Mouse (Mus musculus) embryonic stem cell, embryonic (primary cell): Measurements from ENCODE around the gene Polr3e.

ENCODE experiments used
- CTCF ChIA-PET, 4 experiments: fragments of 300-600 bp in 2 of 4; fragments of 350-600 bp in 2 of 4; sonication (Branson Sonifier 250); formaldehyde crosslinking; loops; one replicate each; lab custom pipeline; 2022; ENCODE audit warnings: inconsistent platforms in 2 of 4; lab: Charles Lee
- POLR2A ChIA-PET, 4 experiments: fragments of 300-600 bp in 2 of 4; fragments of 350-600 bp in 2 of 4; sonication (Branson Sonifier 250); formaldehyde crosslinking; loops; one replicate each; lab custom pipeline; 2022; ENCODE audit warnings: antibody characterized with exemption in 4 of 4, inconsistent platforms in 1 of 4; lab: Charles Lee

Gene Polr3e

GRCm38 (mm10) chr7:120941214-120941613 is 23.7 kb downstream of the Polr3e start:
- CTCF ChIA-PET, result interaction anchor here in 1 of 4 experiments (0.5 to 0.6 kb wide), 2 partner anchors 37 to 77 kb away, joined by 3 to 4 read pairs; no protein-coding TSS in a partner anchor
- POLR2A ChIA-PET, result interaction anchor here in 2 of 4 experiments (0.7 to 1.7 kb wide), 4 partner anchors 10 to 97 kb away, joined by 3 to 4 read pairs (median 4); no protein-coding TSS in a partner anchor

DNA sequence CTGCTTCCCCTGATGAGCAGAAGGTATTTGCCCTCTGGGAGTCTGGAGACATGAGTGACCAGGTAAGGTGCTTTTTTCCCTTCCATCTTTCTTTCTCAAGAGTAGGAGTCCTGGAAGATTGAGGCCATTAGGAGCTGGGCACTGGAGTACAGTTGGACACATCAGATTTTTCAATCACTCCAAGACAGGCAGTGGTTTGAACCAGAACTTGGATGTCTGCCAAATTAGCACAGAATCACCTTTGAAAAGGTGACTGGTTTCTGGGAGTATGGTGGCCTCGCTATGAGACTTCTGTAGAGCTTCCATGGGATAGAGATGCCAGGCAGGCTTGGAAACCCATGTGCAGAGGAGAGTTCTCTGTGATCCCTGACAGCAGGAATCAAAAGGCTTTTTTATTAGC is 25.0 kb downstream of the Polr3e start:
- POLR2A ChIA-PET, result interaction anchor here in 3 of 4 experiments (0.6 to 1.8 kb wide), 9 partner anchors 8 to 256 kb away, joined by 3 to 5 read pairs (median 3); partner anchors contain the start of genes Cdr2 (in 1 of the 3), Mfsd13b (in 1 of the 3) and Polr3e (in 1 of the 3)
- CTCF ChIA-PET, result interaction anchor here in 2 of 4 experiments (0.8 to 1.9 kb wide), 2 partner anchors 8 kb away, joined by 4 to 8 read pairs; no protein-coding TSS in a partner anchor

DNA sequence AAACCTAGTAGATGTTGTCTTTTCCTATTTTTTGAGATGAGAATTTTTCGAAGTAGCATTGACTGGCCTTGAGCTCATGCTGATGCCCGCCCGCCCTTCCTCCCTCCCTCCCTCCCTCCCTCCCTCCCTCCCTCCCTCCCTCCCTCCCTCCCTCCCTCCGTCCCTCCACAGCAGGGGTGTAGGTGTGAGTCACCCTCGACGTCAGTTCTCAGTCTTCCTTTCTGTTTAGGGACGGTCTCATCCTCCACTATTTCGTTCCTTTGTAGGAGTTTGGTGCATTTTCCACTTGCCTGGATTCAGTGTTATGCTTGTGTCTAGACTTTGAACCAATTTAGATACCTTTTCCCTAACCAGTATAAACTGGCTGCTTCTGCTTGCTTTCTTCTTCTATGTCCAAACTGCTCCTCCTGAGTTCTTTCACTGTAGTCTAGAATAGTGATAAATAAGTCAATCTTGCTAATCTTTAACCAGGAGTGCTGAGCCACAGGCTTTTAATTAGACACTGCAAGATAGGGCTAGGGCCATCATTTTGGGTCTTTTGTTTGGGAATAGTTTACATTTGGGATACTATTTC is 26.5 kb downstream of the Polr3e start:
- CTCF ChIA-PET, result interaction anchor here in 3 of 4 experiments (0.6 to 1.9 kb wide), 6 partner anchors 9 to 109 kb away, joined by 3 to 8 read pairs (median 4); no protein-coding TSS in a partner anchor
- POLR2A ChIA-PET, result interaction anchor here in 2 of 4 experiments (0.5 to 1.8 kb wide), 10 partner anchors 9 to 231 kb away, joined by 3 to 5 read pairs (median 4); partner anchors contain the start of genes Cdr2 (in 1 of the 2), Mettl9 (in 1 of the 2) and Mfsd13b (in 1 of the 2)

DNA sequence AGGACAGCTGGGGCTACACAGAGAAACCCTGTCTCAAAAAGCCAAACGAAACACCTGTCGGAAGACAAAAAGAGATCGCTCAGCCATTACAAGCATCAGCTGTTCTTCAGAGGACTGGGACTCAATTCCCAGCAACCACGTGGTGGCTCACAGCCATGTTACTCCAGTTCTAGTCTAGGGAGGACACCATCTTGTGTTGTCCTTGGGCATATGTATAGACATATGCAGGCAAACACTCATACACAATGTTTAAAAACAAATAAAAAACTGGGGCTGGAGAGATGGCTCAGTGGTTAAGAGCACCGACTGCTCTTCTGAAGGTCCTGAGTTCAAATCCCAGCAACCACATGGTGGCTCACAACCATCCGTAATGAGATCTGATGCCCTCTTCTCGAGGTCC is 36.0 kb downstream of the Polr3e start:
- ChIA-PET CTCF (interaction anchor here in 3 of 4 experiments (0.6 to 1.1 kb wide), 3 partner anchors 18 to 1991 kb away, joined by 3 read pairs; no protein-coding TSS in a partner anchor), POLR2A (interaction anchor here in 2 of 4 experiments (0.6 kb wide), 2 partner anchors 159 to 1032 kb away, joined by 3 to 4 read pairs; no protein-coding TSS in a partner anchor)

DNA sequence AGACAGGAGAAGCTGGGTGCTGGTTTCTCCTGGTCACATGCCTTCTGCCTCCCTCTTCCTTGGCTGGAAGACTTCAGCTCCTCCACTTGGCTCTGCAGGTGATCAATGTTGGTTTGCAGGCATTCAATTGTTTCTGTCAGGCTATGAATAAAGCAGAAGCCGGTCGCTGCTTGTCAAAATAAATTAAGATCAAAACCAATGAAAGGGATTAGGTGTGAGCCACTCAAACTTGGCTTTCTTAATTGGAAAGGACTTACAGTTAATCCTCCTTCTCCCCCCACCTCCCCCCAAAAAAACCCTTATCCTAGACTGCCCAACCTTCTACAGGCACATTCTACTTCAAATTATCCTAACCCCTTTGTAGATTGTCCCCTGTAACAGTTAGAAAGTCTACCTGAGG is 42.6 kb downstream of the Polr3e start:
- POLR2A ChIA-PET, result interaction anchor here in 2 of 4 experiments (0.7 to 1.8 kb wide), 4 partner anchors 11 to 1209 kb away, joined by 3 to 4 read pairs (median 4); no protein-coding TSS in a partner anchor
- CTCF ChIA-PET, result interaction anchor here in 1 of 4 experiments (0.7 kb wide), 1 partner anchor 381 kb away, joined by 5 read pairs; no protein-coding TSS in a partner anchor

DNA sequence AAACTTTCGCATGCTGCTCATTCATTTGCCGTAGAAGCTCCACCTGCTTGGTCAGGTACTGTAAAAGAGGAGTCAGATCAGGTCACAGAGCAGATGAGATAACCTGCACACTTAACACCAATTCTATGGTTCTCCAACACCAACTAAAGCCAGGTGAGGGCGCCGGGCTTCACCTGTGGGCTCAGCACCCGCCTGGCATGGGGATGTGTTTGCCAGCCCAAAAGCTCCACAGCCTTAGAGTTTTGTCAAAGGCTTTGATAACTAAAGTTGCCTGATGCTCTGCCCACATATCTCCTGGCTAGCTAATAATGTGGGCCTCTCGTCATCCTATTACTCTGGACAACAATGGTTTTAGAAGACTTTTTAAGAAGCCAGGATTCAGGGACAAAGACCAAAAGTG is 43.1 kb downstream of the Polr3e start:
- POLR2A ChIA-PET, result interaction anchor here in 2 of 4 experiments (0.7 to 1.8 kb wide), 7 partner anchors 12 to 1209 kb away, joined by 3 to 7 read pairs (median 4); no protein-coding TSS in a partner anchor
- CTCF ChIA-PET, result interaction anchor here in 3 of 4 experiments (0.6 to 0.7 kb wide), 3 partner anchors 20 to 382 kb away, joined by 5 to 10 read pairs (median 8); no protein-coding TSS in a partner anchor

DNA sequence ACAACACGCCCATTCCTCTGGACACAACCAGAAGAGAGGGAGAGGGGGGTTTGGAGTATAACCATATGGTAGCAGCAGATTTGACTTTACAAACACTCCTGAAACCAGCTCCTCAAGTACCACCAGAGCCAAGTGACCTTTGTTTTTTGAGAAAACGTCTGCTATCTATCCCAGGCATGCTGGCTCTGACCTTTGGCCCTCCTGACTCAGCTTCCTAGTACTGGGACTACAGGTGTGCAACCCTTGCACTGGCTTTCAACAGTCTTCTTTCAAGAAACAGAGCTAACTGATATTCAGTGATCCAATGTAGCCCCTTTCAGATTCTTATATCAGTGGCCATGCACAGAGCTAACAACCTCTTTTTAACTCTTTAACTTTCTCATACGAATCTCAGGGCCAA is 44.3 kb downstream of the Polr3e start:
- CTCF ChIA-PET, result no interaction called here
- POLR2A ChIA-PET, result interaction anchor here in 3 of 4 experiments (1.1 to 1.6 kb wide), 6 partner anchors 11 to 38 kb away, joined by 3 to 8 read pairs (median 4); partner anchors contain the start of genes Mfsd13b (in 3 of the 3) and Cdr2 (in 1 of the 3)

DNA sequence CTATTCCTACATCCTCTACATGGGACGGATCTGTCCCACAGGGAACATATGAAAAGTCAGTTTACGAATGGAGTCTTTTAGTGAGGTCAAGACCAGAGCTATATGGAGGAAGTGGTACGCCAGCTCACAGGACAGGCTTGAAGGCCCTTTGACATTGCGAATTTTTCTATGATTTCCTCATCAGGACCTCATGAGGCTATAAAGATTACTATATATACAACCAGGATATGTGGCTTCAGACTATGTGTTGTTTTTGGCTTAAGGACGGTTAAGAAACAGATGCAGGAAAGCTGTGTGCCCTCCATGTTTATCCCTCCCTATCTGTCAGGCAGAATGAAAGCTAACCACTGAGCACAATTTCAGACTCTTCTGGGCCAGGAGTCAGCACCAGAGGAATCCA is 45.6 kb downstream of the Polr3e start:
- POLR2A ChIA-PET, result interaction anchor here in 2 of 4 experiments (1.1 to 1.6 kb wide), 4 partner anchors 13 to 19 kb away, joined by 3 to 4 read pairs (median 3); partner anchors contain the start of genes Mfsd13b (in 2 of the 2) and Cdr2 (in 1 of the 2)
- CTCF ChIA-PET, result interaction anchor here in 1 of 4 experiments (1.2 kb wide), 1 partner anchor 137 kb away, joined by 3 read pairs; no protein-coding TSS in a partner anchor

- POLR2A ChIA-PET, result no interaction called here
- CTCF ChIA-PET, result no interaction called here
These were observed 51.7 kb downstream of the Polr3e start for GRCm38 (mm10) chr7:120969221-120969620.

DNA sequence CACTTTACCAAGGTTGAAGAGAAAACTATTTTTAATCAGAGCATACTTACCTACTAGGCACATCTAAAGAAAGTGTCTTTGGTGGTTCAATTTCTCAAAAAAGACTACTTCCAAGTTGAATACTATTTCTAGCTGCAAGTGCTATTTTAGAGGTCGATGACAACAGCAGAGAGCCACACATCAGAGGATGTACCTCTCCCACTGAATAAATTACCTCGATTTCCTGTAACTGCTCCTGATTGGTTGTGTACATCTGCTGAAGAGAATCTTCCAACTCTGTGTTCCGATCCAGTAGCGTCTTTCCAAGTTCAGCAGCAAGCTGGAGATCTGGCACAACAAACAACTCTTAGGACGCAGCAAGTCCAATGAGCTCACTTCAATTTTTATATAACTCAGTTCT is 52.6 kb downstream of the Polr3e start:
- CTCF ChIA-PET, result no interaction called here
- POLR2A ChIA-PET, result interaction anchor here in 2 of 4 experiments (0.6 to 2.1 kb wide), 2 partner anchors 9 to 12 kb away, joined by 3 to 9 read pairs; partner anchors contain the start of genes Cdr2 (in 1 of the 2) and Mfsd13b (in 1 of the 2)

DNA sequence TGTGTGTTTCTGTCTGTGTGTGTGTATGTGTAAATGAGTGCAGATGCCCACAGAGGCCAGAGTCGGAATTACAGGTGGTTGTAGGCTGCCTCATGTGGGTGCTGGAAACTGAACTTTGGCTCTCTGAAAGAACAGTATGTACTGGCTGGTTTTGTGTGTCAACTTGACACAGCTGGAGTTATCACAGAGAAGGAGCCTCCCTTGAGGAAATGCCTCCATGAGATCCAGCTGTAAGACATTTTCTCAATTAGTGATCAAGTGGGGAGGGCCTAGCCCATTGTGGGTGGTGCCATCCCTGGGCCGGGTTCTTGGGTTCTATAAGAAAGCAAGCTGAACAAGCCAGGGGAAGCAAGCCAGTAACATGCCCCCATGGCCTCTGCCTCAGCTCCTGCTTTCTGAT is 54.9 kb downstream of the Polr3e start:
- ChIA-PET POLR2A (interaction anchor here in 3 of 4 experiments (0.8 to 0.9 kb wide), 3 partner anchors 10 to 16 kb away, joined by 3 to 6 read pairs (median 5); partner anchors contain the start of genes Mfsd13b (in 2 of the 3) and Cdr2 (in 1 of the 3)), CTCF (interaction anchor here in 3 of 4 experiments (0.5 to 0.7 kb wide), 4 partner anchors 149 to 560 kb away, joined by 3 read pairs; no protein-coding TSS in a partner anchor)

DNA sequence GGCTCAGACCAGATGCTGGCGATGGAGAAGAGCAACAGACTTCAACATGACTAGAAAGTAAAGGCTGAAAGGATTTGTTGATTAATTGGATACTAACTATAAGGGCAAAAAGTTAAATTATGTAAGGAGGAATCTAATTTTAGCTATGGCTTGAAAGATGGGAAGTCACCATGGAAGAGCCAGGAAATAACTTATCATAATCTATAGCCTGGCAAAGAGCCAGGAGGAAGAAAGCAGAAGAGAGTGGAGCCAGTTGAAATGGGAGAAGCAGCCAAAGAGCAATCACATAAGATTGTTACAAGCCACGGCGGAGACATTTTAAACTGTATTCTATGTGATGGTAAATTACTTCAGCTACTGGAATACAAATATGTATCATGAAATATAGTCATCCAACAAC is 56.5 kb downstream of the Polr3e start:
- POLR2A ChIA-PET, result interaction anchor here in 1 of 4 experiments (0.6 to 2.6 kb wide), 4 partner anchors 9 to 19 kb away, joined by 3 to 8 read pairs (median 7); partner anchors contain the start of genes Cdr2 and Mfsd13b
- CTCF ChIA-PET, result no interaction called here

DNA sequence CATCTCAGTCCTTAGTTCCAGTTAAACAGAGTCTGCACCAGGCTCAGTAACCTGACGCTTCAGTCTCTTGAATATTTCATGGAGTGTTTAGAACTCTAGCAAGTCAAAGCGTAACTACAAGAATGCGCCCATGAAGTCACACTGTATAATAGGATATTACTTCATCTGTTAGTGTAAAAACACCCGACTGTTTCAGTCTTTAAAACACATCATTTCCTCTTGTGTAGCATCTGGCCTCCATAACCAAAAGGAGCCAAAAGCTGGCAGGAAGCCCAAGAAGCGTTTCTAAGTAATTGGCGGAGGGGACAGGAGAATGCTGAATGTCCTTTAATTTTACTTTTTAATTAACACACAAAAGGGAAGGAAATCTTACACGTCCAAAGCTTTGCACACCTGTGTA is 59.5 kb downstream of the Polr3e start:
- ChIA-PET CTCF (interaction anchor here in 1 of 4 experiments (0.6 kb wide), 1 partner anchor 80 kb away, joined by 7 read pairs; no protein-coding TSS in a partner anchor), POLR2A (interaction anchor here in 3 of 4 experiments (0.5 to 2.1 kb wide), 5 partner anchors 10 to 86 kb away, joined by 3 to 6 read pairs (median 4); no protein-coding TSS in a partner anchor)

- ChIA-PET POLR2A (interaction anchor here in 1 of 4 experiments (1.3 to 1.5 kb wide), 2 partner anchors 13 to 37 kb away, joined by 3 to 4 read pairs; no protein-coding TSS in a partner anchor), CTCF (no interaction called here)
These were observed 62.5 kb downstream of the Polr3e start for GRCm38 (mm10) chr7:120980041-120980440.

GRCm38 (mm10) chr7:120980931-120981924 is 63.7 kb downstream of the Polr3e start:
- POLR2A ChIA-PET, result interaction anchor here in 3 of 4 experiments (1.2 to 3.3 kb wide), 11 partner anchors 10 to 286 kb away, joined by 3 to 27 read pairs (median 4); partner anchors contain the start of genes Mettl9 (in 1 of the 3) and Polr3e (in 1 of the 3)
- CTCF ChIA-PET, result no interaction called here

- ChIA-PET CTCF (interaction anchor here in 1 of 4 experiments (1.0 kb wide), 1 partner anchor 147 kb away, joined by 4 read pairs; no protein-coding TSS in a partner anchor), POLR2A (interaction anchor here in 3 of 4 experiments (0.6 to 3.3 kb wide), 72 partner anchors 8 to 1983 kb away, joined by 3 to 27 read pairs (median 4); partner anchors contain the start of genes Mettl9 (in 2 of the 3), Polr3e (in 2 of the 3), Uqcrc2 (in 2 of the 3) and Usp31 (in 1 of the 3))
These were observed 64.8 kb downstream of the Polr3e start, which contains the start of the genes Cdr2 and Mfsd13b for GRCm38 (mm10) chr7:120982200-120982841. TSS of gene Cdr2 (minus strand) at chr7:120982312. TSS of gene Mfsd13b (plus strand) at chr7:120982509.
